Mouse (Mus musculus): ENCODE data around the gene D930020B18Rik.

Gene D930020B18Rik

GRCm38 (mm10) chr10:121641272-121642053 lies at the start of gene D930020B18Rik:
Gene D930020B18Rik (plus strand): TSS chr10:121641588.
- DNase-seq (ENCODE audit: low spot score), result no peak

- no peak for DNase-seq (ENCODE audit: low spot score)
These were observed 44.8 kb upstream of the D930020B18Rik start for GRCm38 (mm10) chr10:121596580-121596979.

GRCm38 (mm10) chr10:121601272-121601671 lies 40.1 kb upstream of the D930020B18Rik start:
- no peak for DNase-seq (ENCODE audit: low spot score)

- DNase-seq (ENCODE audit: low spot score), result no peak
These were observed 37.8 kb upstream of the D930020B18Rik start for GRCm38 (mm10) chr10:121603556-121603955.

- DNase-seq (ENCODE audit: low spot score), result no peak
These were observed 36.6 kb upstream of the D930020B18Rik start for GRCm38 (mm10) chr10:121604632-121605344.

GRCm38 (mm10) chr10:121608177-121608576 lies 33.2 kb upstream of the D930020B18Rik start:
- DNase-seq (ENCODE audit: low spot score), result peak; percentile 76

GRCm38 (mm10) chr10:121611587-121611986 lies 29.8 kb upstream of the D930020B18Rik start:
- DNase-seq (ENCODE audit: low spot score), result no peak

- no peak for DNase-seq (ENCODE audit: low spot score)
These were observed 28.9 kb upstream of the D930020B18Rik start for GRCm38 (mm10) chr10:121612448-121612847.

GRCm38 (mm10) chr10:121613570-121613969 lies 27.8 kb upstream of the D930020B18Rik start:
- DNase-seq (ENCODE audit: low spot score), result no peak

- no peak for DNase-seq (ENCODE audit: low spot score)
These were observed 26.1 kb upstream of the D930020B18Rik start for GRCm38 (mm10) chr10:121615146-121615870.

GRCm38 (mm10) chr10:121615935-121616334 lies 25.5 kb upstream of the D930020B18Rik start:
- DNase-seq (ENCODE audit: low spot score), result no peak

- DNase-seq (ENCODE audit: low spot score), result no peak
These were observed 19.0 kb upstream of the D930020B18Rik start for GRCm38 (mm10) chr10:121622431-121622830.

GRCm38 (mm10) chr10:121623670-121624069 lies 17.7 kb upstream of the D930020B18Rik start:
- DNase-seq (ENCODE audit: low spot score), result no peak

GRCm38 (mm10) chr10:121625006-121625405 lies 16.4 kb upstream of the D930020B18Rik start:
- no peak for DNase-seq (ENCODE audit: low spot score)

GRCm38 (mm10) chr10:121625407-121626185 lies 15.8 kb upstream of the D930020B18Rik start:
- DNase-seq (ENCODE audit: low spot score), result no peak

GRCm38 (mm10) chr10:121626186-121626882 lies 15.1 kb upstream of the D930020B18Rik start, which contains the start of gene Xpot:
Gene Xpot (minus strand): TSS chr10:121626332.
- peak; percentile 99 for DNase-seq (ENCODE audit: low spot score)

- no peak for DNase-seq (ENCODE audit: low spot score)
These were observed 14.1 kb upstream of the D930020B18Rik start for GRCm38 (mm10) chr10:121627216-121627852.

GRCm38 (mm10) chr10:121628561-121629040 lies 12.8 kb upstream of the D930020B18Rik start:
- no peak for DNase-seq (ENCODE audit: low spot score)

- no peak for DNase-seq (ENCODE audit: low spot score)
These were observed 7.2 kb upstream of the D930020B18Rik start for GRCm38 (mm10) chr10:121634159-121634558.

- no peak for DNase-seq (ENCODE audit: low spot score)
These were observed 5.1 kb upstream of the D930020B18Rik start for GRCm38 (mm10) chr10:121636276-121636675.
